Mouse (Mus musculus): ENCODE results near the gene Olfr169.
"Not testable (repeated sequence)": the region's sequence is repeated elsewhere in the genome, so short reads cannot be mapped to it uniquely, and the experiment has no call there.

The Olfr169 gene

GRCm38 (mm10) chr16:19571709-19572108 is at the start of gene Olfr169:
Gene Olfr169 (minus strand): TSS chr16:19571809.
- not testable (repeated sequence) for DNase-seq (ENCODE audit: low spot score)

- DNase-seq (ENCODE audit: low spot score), result not testable (repeated sequence)
Observed at GRCm38 (mm10) chr16:19611782-19612181, 40.2 kb upstream of the Olfr169 start, which contains the start of gene Olfr170. Gene Olfr170 (minus strand): TSS chr16:19611882.

GRCm38 (mm10) chr16:19603166-19603565 is 31.6 kb upstream of the Olfr169 start:
- no peak for DNase-seq (ENCODE audit: low spot score)

GRCm38 (mm10) chr16:19553429-19553828 is 18.2 kb downstream of the Olfr169 start:
- DNase-seq (ENCODE audit: low spot score), result not testable (repeated sequence)

- DNase-seq (ENCODE audit: low spot score), result not testable (repeated sequence)
Observed at GRCm38 (mm10) chr16:19552246-19552645, 19.4 kb downstream of the Olfr169 start.

- DNase-seq (ENCODE audit: low spot score), result no peak
Observed at GRCm38 (mm10) chr16:19535455-19535854, 36.2 kb downstream of the Olfr169 start, which contains the start of gene Olfr168. Gene Olfr168 (minus strand): TSS chr16:19535555.

GRCm38 (mm10) chr16:19522166-19522565 is 49.4 kb downstream of the Olfr169 start, which contains the start of gene Olfr167:
Gene Olfr167 (minus strand): TSS chr16:19522266.
- no peak for DNase-seq (ENCODE audit: low spot score)

Data from layer of hippocampus, adult 11-12 months (tissue).